7 mouse cellular contexts compared by ENCODE assay signal in the genomic region with DNA sequence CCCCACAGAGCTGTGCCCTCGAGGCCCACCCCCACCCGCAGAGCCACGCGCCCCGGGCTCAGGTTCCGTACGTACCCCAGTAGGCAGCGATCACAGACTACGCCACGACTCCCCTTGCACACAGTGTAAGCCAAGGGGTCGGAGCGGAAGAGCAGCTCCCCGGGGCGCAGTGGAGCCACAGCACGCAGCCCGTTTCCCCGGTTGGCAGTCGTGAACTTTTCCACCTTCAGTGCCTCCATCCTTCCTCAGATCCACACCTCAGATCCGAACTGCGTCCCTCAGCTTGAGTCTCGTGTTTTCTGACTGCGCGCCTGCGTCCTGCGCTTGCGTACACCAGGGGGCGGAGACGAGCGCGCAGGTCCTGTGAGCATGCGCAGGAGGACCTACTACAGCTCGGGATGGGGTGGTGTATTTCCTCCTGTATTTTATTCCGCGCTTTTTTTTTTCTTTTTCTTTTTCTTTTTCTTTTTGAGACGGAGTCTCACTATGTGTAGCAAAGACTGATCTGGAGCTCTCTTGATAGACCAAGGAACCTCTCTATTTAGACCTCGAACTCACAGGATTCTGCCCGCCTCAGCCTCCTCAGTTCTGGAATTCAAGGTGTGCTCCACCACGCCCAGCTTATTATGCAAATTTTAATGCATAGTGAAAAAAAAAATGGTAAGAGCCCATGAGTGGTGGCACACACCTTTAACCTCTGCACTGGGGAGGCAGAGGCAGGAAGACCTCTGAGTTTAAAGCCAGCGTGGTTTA. TPM values are rescaled to one million over a fixed set of nuclear protein-coding genes. Genes with fewer than 3 reads are reported as not detected.
DNase-seq lines count a peak whose midpoint lies in the region; ATAC-seq lines count a peak whose summit lies in the region.

A gene (minus strand): TSS at position 329 of the 753 bp plus-strand sequence.

- H3K27me3 ChIP-seq in embryonic facial prominence, embryonic 11.5 days (ENCODE audit: control insufficient read depth, insufficient read depth, low read length) = no peaks in the 10 kb centered on the region
- no peaks in the 10 kb centered on the region for H3K27me3 ChIP-seq in limb, embryonic 11.5 days (ENCODE audit: control insufficient read depth, insufficient read depth, low read length)
- H3K27me3 ChIP-seq in midbrain, embryonic 14.5 days (ENCODE audit: control insufficient read depth, insufficient read depth, low read length) = no peaks in the 10 kb centered on the region

- peak within 1 kb of the TSS; percentile 71 for H3K9ac ChIP-seq in embryonic facial prominence, embryonic 11.5 days (replicated peaks; ENCODE audit: low read length)
- peak within 1 kb of the TSS; percentile 56 for H3K9ac ChIP-seq in limb, embryonic 11.5 days (ENCODE audit: low read length)
- peak within 1 kb of the TSS; percentile 71 for H3K9ac ChIP-seq in midbrain, embryonic 14.5 days (replicated peaks; ENCODE audit: low read length)

- DNase-seq in adrenal gland, postnatal 14 days = peak; percentile 91
- peak; percentile 91 for DNase-seq in embryonic facial prominence, embryonic 11.5 days (ENCODE audit: low spot score)
- peak; percentile 99 for DNase-seq in heart, adult 11 months
- peak; percentile 84 for DNase-seq in kidney, adult 18-20 months
- peak; percentile 89 for DNase-seq in limb, embryonic 11.5 days (ENCODE audit: low spot score)
- DNase-seq in midbrain, embryonic 14.5 days = peak; percentile 94
- peak; percentile 74 to 85 for DNase-seq in spleen, adult 18-20 months

- peak within 1 kb of the TSS; percentile 87 for H3K4me2 ChIP-seq in embryonic facial prominence, embryonic 11.5 days (ENCODE audit: low read depth, low read length)
- peak within 1 kb of the TSS; percentile 92 for H3K4me2 ChIP-seq in limb, embryonic 11.5 days (ENCODE audit: low read depth, severe bottlenecking)
- H3K4me2 ChIP-seq in midbrain, embryonic 14.5 days (ENCODE audit: low read length) = peak within 1 kb of the TSS; percentile 99

- H3K27ac ChIP-seq in embryonic facial prominence, embryonic 11.5 days (replicated peaks; ENCODE audit: low read depth, low read length) = no peak within 1 kb of the TSS
- no peak within 1 kb of the TSS for H3K27ac ChIP-seq in limb, embryonic 11.5 days (replicated peaks; ENCODE audit: low read depth, low read length)
- H3K27ac ChIP-seq in midbrain, embryonic 14.5 days (replicated peaks; ENCODE audit: low read depth, low read length) = no peak within 1 kb of the TSS

- H3K36me3 ChIP-seq in embryonic facial prominence, embryonic 11.5 days (replicated peaks; ENCODE audit: control insufficient read depth, insufficient read depth, low read depth, low read length) = no peaks in the 10 kb centered on the region
- H3K36me3 ChIP-seq in limb, embryonic 11.5 days (ENCODE audit: control insufficient read depth, insufficient read depth, low read length) = no peaks in the 10 kb centered on the region
- H3K36me3 ChIP-seq in midbrain, embryonic 14.5 days (ENCODE audit: control insufficient read depth, insufficient read depth, low read length) = no peaks in the 10 kb centered on the region

- peak; percentile 83 for ATAC-seq in embryonic facial prominence, embryonic 11.5 days (replicated peaks; ENCODE audit: insufficient number of reproducible peaks, low FRiP score, low TSS enrichment, low read depth)
- peak; percentile 69 for ATAC-seq in limb, embryonic 11.5 days (ENCODE audit: insufficient number of reproducible peaks, low FRiP score, low TSS enrichment, low read depth)
- peak; percentile 81 for ATAC-seq in midbrain, embryonic 14.5 days (ENCODE audit: low FRiP score, low TSS enrichment)

- H3K4me3 ChIP-seq in embryonic facial prominence, embryonic 11.5 days (ENCODE audit: low read depth, low read length) = peak within 1 kb of the TSS; percentile 72
- H3K4me3 ChIP-seq in limb, embryonic 11.5 days (ENCODE audit: low read depth, low read length) = peak within 1 kb of the TSS; percentile 58
- H3K4me3 ChIP-seq in midbrain, embryonic 14.5 days (replicated peaks; ENCODE audit: low read depth, low read length) = peak within 1 kb of the TSS; percentile 74

- WGBS in embryonic facial prominence, embryonic 11.5 days = 6% methylated on average over 39 of the region's 39 CpGs
- 6% methylated on average over 39 of the region's 39 CpGs for WGBS in limb, embryonic 11.5 days
- WGBS in midbrain, embryonic 14.5 days = 7% methylated on average over 39 of the region's 39 CpGs

- no peaks in the 10 kb centered on the region for H3K9me3 ChIP-seq in embryonic facial prominence, embryonic 11.5 days (replicated peaks; ENCODE audit: control insufficient read depth, low read length)
- no peaks in the 10 kb centered on the region; the same call in 1 of the 2 replicates for H3K9me3 ChIP-seq in limb, embryonic 11.5 days (ENCODE audit: control insufficient read depth, low read length)
- no peaks in the 10 kb centered on the region for H3K9me3 ChIP-seq in midbrain, embryonic 14.5 days (ENCODE audit: control insufficient read depth, low read length)

- no peaks in the 10 kb centered on the region for H3K4me1 ChIP-seq in embryonic facial prominence, embryonic 11.5 days (ENCODE audit: control insufficient read depth, insufficient read depth, low read length)
- H3K4me1 ChIP-seq in limb, embryonic 11.5 days (ENCODE audit: control insufficient read depth, insufficient read depth, low read length) = no peaks in the 10 kb centered on the region
- peaks cover 8% of the 10 kb centered on the region for H3K4me1 ChIP-seq in midbrain, embryonic 14.5 days (ENCODE audit: control insufficient read depth, insufficient read depth, low read length)

RNA-seq across cellular contexts. Expression of the gene that starts here (rescaled TPM):
- 6.5 and 7.3 TPM in 2 replicates for total RNA-seq in adrenal gland, postnatal 14 days (2021)
- polyA plus RNA-seq in embryonic facial prominence, embryonic 11.5 days (2014; fragmentation: Nextera tagmentation; extraction: Ambion mirVana) = 26.3 and 26.9 TPM in 2 replicates
- polyA plus RNA-seq in limb, embryonic 11.5 days (2014; fragmentation: Nextera tagmentation; extraction: Ambion mirVana) = 22.9 and 25.6 TPM in 2 replicates
- polyA plus RNA-seq in midbrain, embryonic 14.5 days (2014; fragmentation: Nextera tagmentation; extraction: Ambion mirVana) = 14.4 and 21.5 TPM in 2 replicates
